Mouse (Mus musculus) bone marrow macrophage, adult 2 months (primary cell): ENCODE measurements at regions not wholly inside any gene's neighbourhood (a gene's known extent, or its start where the extent isn't known, plus 50 kb on each side); places are given as distances from the start of the nearest gene placed in this dataset.
A peak's percentile ranks its signal among the peaks of the same experiment; 100 is the strongest.

Source experiments
- H3K27ac ChIP-seq: 2 replicates; pipeline ENCODE4 v1.5.1; 2012; ENCODE audit warnings: low read depth, low read length; ENCODE audit not compliant: insufficient read depth
- H3K4me1 ChIP-seq: 2 replicates; pipeline ENCODE4 v1.6.1; 2012; ENCODE audit warnings: low read length; ENCODE audit not compliant: control insufficient read depth, insufficient read depth
- H3K4me3 ChIP-seq: 2 replicates; pipeline ENCODE4 v1.5.1; 2012; ENCODE audit warnings: mild to moderate bottlenecking, low read length, moderate library complexity; ENCODE audit not compliant: insufficient read depth
- CTCF ChIP-seq: IDR thresholded peaks from 2 replicates; pipeline ENCODE4 v1.5.1; 2012; ENCODE audit warnings: low read depth, mild to moderate bottlenecking, low read length, moderate library complexity
- POLR2A ChIP-seq: IDR thresholded peaks from 2 replicates; pipeline ENCODE4 v1.6.1; 2012; ENCODE audit warnings: mild to moderate bottlenecking, low read depth, low read length, borderline replicate concordance

- 0 out of 2 replicates have a peak, but pooled peaks cover 2% of the 10 kb centered on the region for H3K4me1 ChIP-seq
- TF ChIP-seq POLR2A (no peak), CTCF (no peak)
- no peak overlapping the region for H3K27ac ChIP-seq
- H3K4me3 ChIP-seq, result no peak overlapping the region
Measured at GRCm38 (mm10) chr10:44708830-44709229, 180.5 kb upstream of the Prdm1 start.

- H3K4me3 ChIP-seq, result no peak overlapping the region
- peaks cover 23% of the 10 kb centered on the region for H3K4me1 ChIP-seq
- TF ChIP-seq CTCF, result no peak
- H3K27ac ChIP-seq, result no peak overlapping the region
Measured at GRCm38 (mm10) chr10:44704143-44704542, 175.8 kb upstream of the Prdm1 start.

GRCm38 (mm10) chr10:44702108-44702507 lies 173.8 kb upstream of the Prdm1 start:
- TF ChIP-seq POLR2A (no peak), CTCF (no peak)
- peaks cover 28% of the 10 kb centered on the region for H3K4me1 ChIP-seq
- no peak overlapping the region for H3K4me3 ChIP-seq
- H3K27ac ChIP-seq, result peak overlapping the region; percentile 48

GRCm38 (mm10) chr10:44699988-44700537 lies 171.8 kb upstream of the Prdm1 start:
- Histone ChIP-seq H3K4me3 (no peak overlapping the region), H3K4me1 (peaks cover 28% of the 10 kb centered on the region), H3K27ac (no peak overlapping the region)
- TF ChIP-seq POLR2A (no peak), CTCF (no peak)

GRCm38 (mm10) chr10:44697966-44698365 lies 169.7 kb upstream of the Prdm1 start:
- no peak overlapping the region for H3K27ac ChIP-seq
- H3K4me3 ChIP-seq, result no peak overlapping the region
- TF ChIP-seq POLR2A, result no peak
- no peak for TF ChIP-seq CTCF
- H3K4me1 ChIP-seq, result peaks cover 23% of the 10 kb centered on the region

- TF ChIP-seq CTCF (no peak), POLR2A (no peak)
- no peak overlapping the region for H3K27ac ChIP-seq
- H3K4me1 ChIP-seq, result peaks cover 19% of the 10 kb centered on the region
- no peak overlapping the region for H3K4me3 ChIP-seq
Measured at GRCm38 (mm10) chr10:44696973-44697372, 168.7 kb upstream of the Prdm1 start.

- H3K27ac ChIP-seq, result peak overlapping the region; percentile 81
- peak overlapping the region; percentile 30 for H3K4me3 ChIP-seq
- peaks cover 16% of the 10 kb centered on the region for H3K4me1 ChIP-seq
- TF ChIP-seq CTCF, result no peak
- TF ChIP-seq POLR2A, result no peak
Measured at GRCm38 (mm10) chr10:44691590-44692327, 163.5 kb upstream of the Prdm1 start.

- no peak overlapping the region for H3K27ac ChIP-seq
- TF ChIP-seq POLR2A (no peak), CTCF (no peak)
- no peak overlapping the region for H3K4me3 ChIP-seq
- H3K4me1 ChIP-seq, result peaks cover 27% of the 10 kb centered on the region
Measured at GRCm38 (mm10) chr10:44688555-44688954, 160.3 kb upstream of the Prdm1 start.

GRCm38 (mm10) chr10:44686055-44686454 lies 157.8 kb upstream of the Prdm1 start:
- no peak overlapping the region for H3K4me3 ChIP-seq
- peaks cover 19% of the 10 kb centered on the region for H3K4me1 ChIP-seq

GRCm38 (mm10) chr10:44685215-44685614 lies 156.9 kb upstream of the Prdm1 start:
- TF ChIP-seq CTCF, result no peak
- TF ChIP-seq POLR2A, result no peak
- H3K4me3 ChIP-seq, result no peak overlapping the region
- H3K27ac ChIP-seq, result no peak overlapping the region
- peaks cover 17% of the 10 kb centered on the region for H3K4me1 ChIP-seq

More at GRCm38 (mm10) chr10:44686055-44686454, 157.8 kb upstream of the Prdm1 start:
- TF ChIP-seq POLR2A, result no peak
- no peak for TF ChIP-seq CTCF
- no peak overlapping the region for H3K27ac ChIP-seq
